Mouse (Mus musculus) T-helper 17 cell (primary cell): ENCODE data around the gene Gm28038.

Experiments used
- in situ Hi-C, 2 experiments: fragments of 300-600 bp; cut with MboI, MseI; formaldehyde crosslinking; loops; 1 replicate in 1 of 2; 2 replicates in 1 of 2; pipeline ENCODE4 v1.15.1; 2025; ENCODE audit warnings: high pct_unique_total_duplicates in 2 of 2

Gene Gm28038

GRCm38 (mm10) chr2:30285004-30285403 lies 4.2 kb downstream of the Gm28038 start:
- in situ Hi-C loops, result no loop called here

- in situ Hi-C loops, result no loop called here
Observed at GRCm38 (mm10) chr2:30285416-30286181, 4.8 kb downstream of the Gm28038 start.

DNA sequence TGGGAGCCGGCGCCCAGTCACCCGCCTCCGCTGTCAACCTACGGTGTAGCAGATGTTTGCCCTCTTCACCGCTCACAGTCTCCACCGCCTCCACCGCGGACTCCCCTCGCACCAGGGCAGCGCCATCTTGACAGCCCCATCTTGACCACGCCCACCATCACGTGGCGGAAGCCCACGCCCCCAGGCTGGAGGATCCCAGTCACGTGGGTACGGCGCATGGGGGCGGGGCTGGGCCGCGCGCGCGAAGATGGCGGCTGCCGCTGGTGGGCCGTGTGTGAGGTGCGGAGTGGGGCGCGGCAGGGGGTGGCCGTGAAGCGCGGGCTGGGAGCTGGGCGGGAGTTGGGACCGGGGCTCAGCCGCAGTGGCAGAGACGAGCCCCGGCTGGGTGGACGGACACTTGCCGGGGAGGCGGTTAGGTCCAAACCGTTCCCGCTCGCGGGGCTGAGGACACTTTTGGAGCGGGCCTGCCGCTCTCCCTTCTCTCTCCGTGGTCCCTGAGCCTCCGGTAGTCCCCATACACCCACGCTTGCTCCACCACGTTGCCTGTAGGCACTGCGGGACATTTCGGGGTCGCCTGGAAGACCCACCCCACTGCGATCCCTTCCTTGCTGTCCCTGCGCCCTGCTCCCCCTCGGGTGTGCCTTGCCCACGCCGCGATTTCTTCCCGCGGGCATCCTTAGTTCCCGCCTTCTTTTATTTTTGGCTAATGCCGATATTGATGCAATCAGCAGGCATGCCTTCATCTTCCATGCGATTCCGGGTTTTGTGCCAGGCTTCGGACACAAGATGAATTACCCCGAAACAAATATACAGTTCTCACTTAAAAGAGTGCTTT lies 5.6 kb downstream of the Gm28038 start, which contains the start of the genes Dolk and Nup188:
Dolk (minus strand) TSS at position 143 of the 835 bp plus-strand sequence.
Nup188 (plus strand) TSS at position 206 of the 835 bp plus-strand sequence.
- in situ Hi-C loops, result no loop called here

DNA sequence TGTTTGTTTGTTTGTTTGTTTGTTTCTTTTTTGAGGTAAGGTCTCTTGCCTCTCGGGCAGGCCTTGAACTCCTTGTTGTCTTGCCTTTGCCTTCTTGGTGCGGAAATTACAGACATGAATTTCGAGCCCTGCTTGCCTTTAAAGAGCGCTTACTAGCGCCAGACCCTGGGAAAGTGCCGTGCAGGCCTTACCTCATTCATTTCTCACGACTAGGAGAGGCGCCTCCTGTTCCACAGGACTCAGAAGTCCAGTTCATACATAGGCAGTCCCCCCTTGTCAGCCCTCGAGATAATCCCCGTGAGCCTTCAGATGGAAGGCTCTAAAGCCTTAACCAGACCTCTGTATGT lies 6.2 kb downstream of the Gm28038 start:
- in situ Hi-C loops, result no loop called here

- in situ Hi-C loops, result no loop called here
Observed at GRCm38 (mm10) chr2:30299525-30299924, 18.7 kb downstream of the Gm28038 start.

DNA sequence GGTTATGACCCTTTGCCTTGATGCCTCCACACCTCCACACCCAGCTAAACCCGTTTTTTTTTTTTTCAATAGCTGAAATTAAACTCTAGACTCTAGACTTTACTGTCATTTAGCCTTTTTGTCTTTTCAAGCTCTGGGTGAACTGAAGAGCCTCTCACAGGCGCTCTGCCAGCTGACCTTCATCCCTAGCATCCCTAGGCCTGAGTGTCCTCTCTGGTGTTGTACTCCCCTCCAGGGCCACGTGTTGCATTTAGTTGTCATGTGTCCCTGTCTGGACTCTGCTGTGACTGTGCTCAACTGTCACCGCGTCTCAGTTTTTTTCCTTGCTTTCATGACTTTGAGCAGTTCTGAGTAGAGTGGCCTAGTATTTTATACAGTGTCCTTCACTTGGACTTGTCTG lies 19.1 kb downstream of the Gm28038 start:
- in situ Hi-C loops, result no loop called here

GRCm38 (mm10) chr2:30306087-30306486 lies 25.2 kb downstream of the Gm28038 start:
- in situ Hi-C loops, result no loop called here

- in situ Hi-C loops, result no loop called here
Observed at GRCm38 (mm10) chr2:30309351-30309750, 28.5 kb downstream of the Gm28038 start.

- in situ Hi-C loops, result no loop called here
Observed at GRCm38 (mm10) chr2:30311481-30311880, 30.6 kb downstream of the Gm28038 start.

DNA sequence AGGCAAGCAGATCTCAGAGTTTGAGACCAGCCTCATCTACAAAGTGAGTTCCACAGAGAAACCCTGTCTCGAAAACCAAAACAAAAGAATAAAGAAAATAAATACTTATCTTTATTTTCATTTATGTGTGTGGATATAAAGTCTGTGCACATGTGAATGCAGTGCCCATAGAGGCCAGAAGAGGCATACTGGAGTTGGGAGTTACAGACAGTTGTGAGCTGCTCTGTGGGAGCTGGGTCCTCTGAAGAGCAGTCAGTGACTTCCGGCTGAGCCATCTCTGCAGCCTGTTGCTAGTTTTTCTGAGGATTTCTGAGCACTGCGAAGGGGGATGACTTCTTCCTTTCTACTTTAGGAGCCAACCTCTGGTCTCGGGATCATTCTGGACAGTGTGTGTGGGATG lies 35.3 kb downstream of the Gm28038 start:
- in situ Hi-C loops, result no loop called here

- in situ Hi-C loops, result no loop called here
Observed at GRCm38 (mm10) chr2:30316955-30317354, 36.1 kb downstream of the Gm28038 start.

GRCm38 (mm10) chr2:30319260-30319659 lies 38.4 kb downstream of the Gm28038 start:
- in situ Hi-C loops, result no loop called here

DNA sequence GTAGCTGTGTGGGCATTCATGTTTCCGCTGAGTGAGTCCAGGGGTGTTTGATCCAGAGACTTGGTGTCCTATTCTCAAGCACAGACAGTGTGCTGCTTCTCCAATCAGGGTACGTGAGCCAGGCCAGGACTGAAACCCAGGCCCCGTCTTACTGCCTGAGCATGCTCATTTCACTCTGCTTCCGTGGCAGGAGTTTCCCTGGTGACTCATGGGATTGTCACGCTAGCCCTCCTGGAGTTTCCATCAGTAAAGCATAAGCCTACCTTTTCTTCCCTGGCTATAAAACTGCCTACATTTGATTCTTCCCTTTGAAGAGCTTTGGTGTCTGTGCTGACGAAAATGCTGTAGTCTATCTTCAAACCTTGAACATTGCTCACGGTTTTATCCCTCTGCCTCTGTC lies 42.3 kb downstream of the Gm28038 start:
- in situ Hi-C loops, result loop anchor here (10.0 kb wide), 3 partner anchors 1158 to 1882 kb away; no protein-coding TSS in a partner anchor

- in situ Hi-C loops, result loop anchor here (10.0 kb wide), 3 partner anchors 1160 to 1880 kb away; no protein-coding TSS in a partner anchor
Observed at GRCm38 (mm10) chr2:30325296-30325695, 44.5 kb downstream of the Gm28038 start.

- in situ Hi-C loops, result loop anchor here (10.0 kb wide), 3 partner anchors 1162 to 1878 kb away; no protein-coding TSS in a partner anchor
Observed at GRCm38 (mm10) chr2:30327276-30327675, 46.4 kb downstream of the Gm28038 start.

DNA sequence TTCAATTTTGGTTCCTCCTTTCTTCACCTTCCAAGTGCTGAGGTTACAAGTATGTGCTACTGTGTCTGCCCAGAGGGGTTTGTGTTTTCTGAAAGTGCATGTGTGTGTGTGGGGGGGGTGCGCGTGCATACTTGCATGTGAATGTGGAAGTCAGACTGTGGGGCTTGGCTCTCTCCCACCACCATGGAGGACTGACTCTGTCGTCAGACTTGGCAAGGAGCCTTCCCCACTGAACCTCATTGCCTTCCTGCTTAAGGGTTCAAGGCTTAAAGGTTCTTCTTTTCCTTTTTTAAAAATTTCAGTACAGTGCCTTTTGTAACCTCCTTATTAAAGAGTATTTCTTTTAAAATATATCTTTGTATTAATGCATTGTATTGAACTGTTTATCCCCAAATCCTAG lies 47.9 kb downstream of the Gm28038 start:
- in situ Hi-C loops, result loop anchor here (10.0 kb wide), 3 partner anchors 1164 to 1876 kb away; no protein-coding TSS in a partner anchor

GRCm38 (mm10) chr2:30335324-30335723 lies 54.5 kb downstream of the Gm28038 start:
- in situ Hi-C loops, result no loop called here

DNA sequence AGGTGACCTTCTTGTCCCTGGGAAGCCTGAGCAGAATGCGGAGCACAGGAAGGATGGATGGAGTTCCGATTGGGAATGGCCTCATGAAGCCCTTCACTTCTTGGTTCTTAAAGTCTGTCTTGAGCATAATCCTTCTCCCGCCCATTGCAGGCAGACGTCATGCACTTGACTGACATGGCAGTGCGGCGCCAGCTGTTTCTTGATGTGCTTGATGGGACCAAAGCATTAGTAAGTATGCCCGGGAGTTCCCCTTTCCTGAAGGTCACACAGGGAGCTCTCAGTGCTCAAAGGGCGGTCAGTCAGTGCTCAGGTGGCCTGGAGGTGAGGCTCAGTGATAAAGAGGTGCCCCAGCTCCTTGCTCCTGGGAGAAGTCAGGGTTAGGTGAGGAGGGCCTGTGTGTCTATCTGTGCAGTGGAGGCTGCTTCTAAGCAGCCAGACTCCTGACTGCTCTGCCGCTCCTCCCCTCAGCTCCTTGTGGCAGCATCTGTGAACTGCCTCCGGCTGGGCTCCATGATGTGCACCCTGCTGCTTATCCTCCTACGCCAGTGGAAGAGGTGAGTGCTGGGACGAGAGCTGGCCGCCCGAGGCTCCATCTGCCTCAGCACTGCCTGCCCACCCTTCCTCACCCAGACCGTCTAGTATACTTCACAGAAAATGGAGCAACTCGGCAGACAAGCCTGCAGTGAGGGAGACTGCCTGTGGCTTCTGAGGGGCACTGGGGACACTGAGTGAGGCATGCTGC lies 55.5 kb downstream of the Gm28038 start:
- in situ Hi-C loops, result no loop called here

DNA sequence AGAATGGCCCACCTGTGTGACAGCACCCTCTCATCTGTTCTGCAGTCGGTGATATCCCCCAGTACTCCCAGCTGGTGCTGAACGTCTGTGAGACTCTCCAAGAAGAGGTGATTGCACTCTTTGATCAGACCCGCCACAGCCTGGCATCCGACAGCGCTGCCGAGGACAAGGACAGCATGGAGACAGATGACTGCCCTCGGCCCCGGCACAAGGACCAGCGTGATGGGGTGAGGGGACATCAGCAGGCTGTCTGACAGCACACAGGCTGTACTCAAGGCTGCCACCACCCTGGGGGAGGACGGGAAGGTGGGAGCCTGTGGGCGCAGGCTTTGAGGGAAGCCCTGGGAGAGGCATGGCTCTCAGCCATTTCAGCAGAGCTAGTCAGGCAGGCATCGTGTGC lies 56.3 kb downstream of the Gm28038 start:
- in situ Hi-C loops, result no loop called here

DNA sequence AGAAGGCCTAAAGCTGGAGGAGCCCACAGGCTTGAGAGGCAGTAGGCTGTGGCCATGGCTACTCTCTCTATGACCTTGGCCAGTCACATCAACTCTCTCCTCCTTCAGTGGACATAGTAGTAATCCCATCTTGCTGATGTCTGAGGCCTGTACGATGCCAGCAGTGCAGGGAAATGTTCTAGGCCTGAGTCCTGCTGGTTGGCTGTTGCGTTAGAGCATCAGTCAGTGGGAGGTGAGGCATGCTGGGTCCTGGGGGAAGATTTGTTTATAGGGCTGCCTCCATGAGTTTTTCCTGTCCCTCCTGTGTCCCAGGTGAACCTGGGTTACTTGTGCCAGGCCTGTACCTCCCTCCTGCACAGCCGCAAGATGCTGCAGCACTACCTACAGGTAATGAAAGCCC lies 61.2 kb downstream of the Gm28038 start:
- in situ Hi-C loops, result no loop called here

DNA sequence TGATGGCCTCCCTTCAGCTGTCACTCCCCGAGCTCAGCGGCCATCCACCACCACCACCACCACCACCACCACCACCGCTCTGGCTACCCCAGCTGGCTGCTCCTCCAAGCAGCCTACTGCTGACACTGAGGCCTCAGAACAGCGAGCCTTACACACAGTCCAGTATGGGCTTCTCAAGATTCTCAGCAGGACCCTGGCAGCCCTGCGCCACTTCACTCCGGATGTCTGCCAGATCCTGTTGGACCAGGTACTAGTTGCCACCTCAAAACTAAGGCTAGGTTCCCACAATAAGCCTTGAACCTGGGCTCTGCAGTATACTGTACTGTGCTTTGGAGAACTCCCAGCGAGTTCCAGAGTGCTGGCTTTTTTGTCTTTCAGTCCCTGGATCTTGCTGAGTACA lies 61.7 kb downstream of the Gm28038 start:
- in situ Hi-C loops, result no loop called here
